Mouse (Mus musculus): Measurements from ENCODE around the gene Rassf1.

The Rassf1 gene

GRCm38 (mm10) chr9:107581584-107581983 is 30.2 kb downstream of the Rassf1 start:
- DNase-seq: no peak

- no peak for DNase-seq
These were observed 31.2 kb downstream of the Rassf1 start for GRCm38 (mm10) chr9:107582509-107583062.

GRCm38 (mm10) chr9:107583174-107583573 is 31.8 kb downstream of the Rassf1 start:
- DNase-seq: no peak

GRCm38 (mm10) chr9:107586504-107586903 is 35.1 kb downstream of the Rassf1 start:
- no peak for DNase-seq

GRCm38 (mm10) chr9:107586974-107587832 is 35.8 kb downstream of the Rassf1 start, which contains the start of gene Ifrd2:
TSS of gene Ifrd2 (plus strand) at chr9:107587642.
- DNase-seq: peak; percentile 98 to 99

- DNase-seq: peak; percentile 59 to 62
These were observed 36.7 kb downstream of the Rassf1 start for GRCm38 (mm10) chr9:107587833-107588639.

- peak; percentile 78 to 90 for DNase-seq
These were observed 38.9 kb downstream of the Rassf1 start for GRCm38 (mm10) chr9:107590058-107590772.

GRCm38 (mm10) chr9:107590773-107591060 is 39.4 kb downstream of the Rassf1 start:
- DNase-seq: peak in 1 of 2 experiments; percentile 50

- no peak for DNase-seq
These were observed 42.0 kb downstream of the Rassf1 start for GRCm38 (mm10) chr9:107593101-107593976.

- no peak for DNase-seq
These were observed 43.1 kb downstream of the Rassf1 start for GRCm38 (mm10) chr9:107594281-107595062.

GRCm38 (mm10) chr9:107596619-107597569 is 45.5 kb downstream of the Rassf1 start:
- no peak for DNase-seq

GRCm38 (mm10) chr9:107598385-107598784 is 47.0 kb downstream of the Rassf1 start:
- no peak for DNase-seq

- no peak for DNase-seq
These were observed 48.1 kb downstream of the Rassf1 start for GRCm38 (mm10) chr9:107599433-107599832.

- DNase-seq: no peak
These were observed 48.5 kb downstream of the Rassf1 start for GRCm38 (mm10) chr9:107599842-107600241.

- DNase-seq: peak in 1 of 2 experiments; percentile 47
These were observed 49.4 kb downstream of the Rassf1 start for GRCm38 (mm10) chr9:107600745-107601144.

- no peak for DNase-seq
These were observed 49.9 kb downstream of the Rassf1 start for GRCm38 (mm10) chr9:107601275-107601674.

- DNase-seq: peak; percentile 90 to 95
These were observed 50.8 kb downstream of the Rassf1 start for GRCm38 (mm10) chr9:107602068-107602648.

- DNase-seq: no peak
These were observed 51.9 kb downstream of the Rassf1 start for GRCm38 (mm10) chr9:107603251-107603650.

GRCm38 (mm10) chr9:107605041-107605661 is 53.8 kb downstream of the Rassf1 start:
- DNase-seq: peak; percentile 74 to 80

Measured in lung, postnatal 4 days (tissue).